Mouse (Mus musculus) hindbrain, embryonic 16.5 days (tissue): ENCODE data around the gene Rps26. TPM values are rescaled to one million over a fixed set of nuclear protein-coding genes. Genes with fewer than 3 reads are reported as not detected.

Experiments used
- ATAC-seq: fragments of 200-750 bp; cut with Nextera tagmentation; 2 replicates; pipeline ENCODE4 v1.8.0; 2017; ENCODE audit warnings: moderate TSS enrichment, moderate library complexity
- H3K27ac ChIP-seq: fragments of 300-500 bp; sonication (generic); 2 replicates; pipeline ENCODE4 v1.5.1; 2014; ENCODE audit warnings: low read depth, mild to moderate bottlenecking, control low read depth, low read length, moderate library complexity
- H3K27me3 ChIP-seq: fragments of 300-500 bp; sonication (generic); replicated peaks from 2 replicates; pipeline ENCODE4 v1.6.1; 2014; ENCODE audit warnings: low read length; ENCODE audit not compliant: control insufficient read depth, insufficient read depth
- H3K36me3 ChIP-seq: fragments of 300-500 bp; sonication (generic); 2 replicates; pipeline ENCODE4 v1.6.1; 2014; ENCODE audit warnings: mild to moderate bottlenecking, low read length, moderate library complexity, mixed read lengths; ENCODE audit not compliant: control insufficient read depth, insufficient read depth
- H3K4me1 ChIP-seq: fragments of 300-500 bp; sonication (generic); 2 replicates; pipeline ENCODE4 v1.6.1; 2014; ENCODE audit warnings: low read depth, low read length; ENCODE audit not compliant: control insufficient read depth, insufficient read depth
- H3K4me2 ChIP-seq: fragments of 300-500 bp; sonication (generic); 2 replicates; pipeline ENCODE4 v1.6.1; 2014; ENCODE audit warnings: mild to moderate bottlenecking, low read length, control low read depth, moderate library complexity
- H3K4me3 ChIP-seq: fragments of 300-500 bp; sonication (generic); 2 replicates; pipeline ENCODE4 v1.5.1; 2014; ENCODE audit warnings: mild to moderate bottlenecking, low read length, control low read depth, moderate library complexity
- H3K9ac ChIP-seq: fragments of 300-500 bp; sonication (generic); 2 replicates; pipeline ENCODE4 v1.6.1; 2014; ENCODE audit warnings: low read depth, mild to moderate bottlenecking, control low read depth, low read length, moderate library complexity
- H3K9me3 ChIP-seq: fragments of 300-500 bp; sonication (generic); 2 replicates; pipeline ENCODE4 v1.6.1; 2014; ENCODE audit warnings: mild to moderate bottlenecking, low read length, moderate library complexity; ENCODE audit not compliant: control insufficient read depth
- WGBS: fragments of 180-500 bp; shearing (Covaris S2); extraction: QIAGEN DNeasy Blood & Tissue Kit; methylation state at CpG from one replicate; pipeline ENCODE4 v1.1.7; 2014; 5-methylcytosine and 5-hydroxymethylcytosine counted together
- microRNA-seq: library from miRNA; unstranded; fragments of <30 nt; microRNA quantifications from one replicate; pipeline ENCODE4, GENCODE M21; 2017
- polyA plus RNA-seq: library from polyadenylated mRNA; unstranded; fragments of >200 nt; fragmentation: Nextera tagmentation; extraction: Ambion mirVana; gene quantifications from 2 replicates; pipeline ENCODE4 v1.2.1, GENCODE M21; 2015

The Rps26 gene
- polyA plus RNA-seq, 1 experiment from 2014 or later: 313 TPM

DNA sequence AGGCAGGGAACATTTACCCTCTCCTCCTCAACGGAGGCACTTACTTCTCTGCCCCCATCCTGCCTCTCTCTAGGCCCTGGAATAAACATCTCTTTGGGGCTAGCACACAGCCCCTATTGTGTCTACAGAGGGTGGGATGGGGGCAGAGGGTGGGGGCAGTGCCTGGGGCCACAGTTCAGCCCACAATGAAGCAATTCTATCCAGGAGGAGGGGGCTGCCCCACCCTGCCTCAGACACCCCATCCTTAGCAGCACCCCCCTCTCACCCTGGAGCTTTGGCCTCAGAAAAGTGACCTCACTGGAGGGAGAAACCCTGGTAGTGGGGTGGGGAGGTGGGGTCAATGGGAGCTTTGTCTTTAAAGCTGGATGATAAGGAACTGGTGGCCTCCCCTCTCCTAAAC, 40.0 kb downstream of the Rps26 start:
- H3K4me2 ChIP-seq: no peak overlapping the region
- no peak for ATAC-seq

DNA sequence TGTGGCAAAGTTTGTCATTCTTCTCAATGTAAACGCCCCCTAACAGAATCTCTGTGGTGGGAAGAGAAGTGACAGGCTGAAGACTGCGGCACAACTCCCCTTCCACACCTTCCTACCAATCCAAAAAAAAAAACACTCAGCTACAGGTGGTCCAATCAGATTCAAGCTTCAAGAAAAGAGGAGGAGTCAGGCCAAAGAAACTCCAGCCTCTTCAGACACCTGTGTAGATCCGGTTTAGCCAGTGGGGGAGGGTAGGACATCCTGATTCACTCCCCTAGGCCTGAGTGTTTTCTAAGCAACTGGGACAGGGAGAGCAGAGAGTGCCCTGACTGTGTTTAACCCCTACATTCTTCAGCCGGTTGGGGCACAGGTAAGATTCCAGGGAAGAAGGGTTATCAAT, 42.2 kb downstream of the Rps26 start:
- H3K9ac ChIP-seq: no peak overlapping the region
- H3K36me3 ChIP-seq: no peaks in the 10 kb centered on the region
- ATAC-seq: no peak
- H3K4me2 ChIP-seq: no peak overlapping the region
- no peaks in the 10 kb centered on the region for H3K9me3 ChIP-seq
- H3K4me1 ChIP-seq: peaks cover 5% of the 10 kb centered on the region
- no peak overlapping the region for H3K27ac ChIP-seq
- 4% methylated on average over 4 of the region's 4 CpGs for WGBS
- no peak overlapping the region for H3K4me3 ChIP-seq
- H3K27me3 ChIP-seq: peaks cover 37% of the 10 kb centered on the region

More for the DNA sequence above, 40.0 kb downstream of the Rps26 start:
- Histone ChIP-seq H3K4me3 (no peak overlapping the region), H3K27ac (no peak overlapping the region), H3K4me1 (peaks cover 9% of the 10 kb centered on the region), H3K9ac (no peak overlapping the region), H3K27me3 (peaks cover 42% of the 10 kb centered on the region), H3K9me3 (no peaks in the 10 kb centered on the region), H3K36me3 (no peaks in the 10 kb centered on the region)
- WGBS: 13% methylated on average over 1 of the region's 1 CpGs

DNA sequence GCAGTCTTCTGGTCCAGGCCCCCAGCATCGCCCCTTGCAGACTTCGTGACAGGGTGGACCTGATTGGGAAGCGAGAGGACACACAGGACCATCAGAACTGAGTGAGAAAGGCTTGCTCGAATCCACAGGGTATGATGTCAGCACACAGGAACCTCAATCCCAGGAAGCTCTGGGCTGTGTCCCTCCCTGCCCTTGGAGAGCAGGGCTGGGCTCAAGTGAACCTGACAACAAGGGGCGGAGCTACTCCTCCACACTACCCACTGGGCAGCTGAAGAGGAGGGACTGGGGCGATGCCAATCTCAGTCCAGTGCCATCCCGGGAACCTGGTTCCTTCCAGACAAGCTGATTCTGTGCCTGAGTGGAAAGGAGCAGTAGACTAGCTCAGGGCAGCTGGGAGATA, 42.9 kb downstream of the Rps26 start:
- H3K9me3 ChIP-seq: no peaks in the 10 kb centered on the region
- no peak overlapping the region for H3K9ac ChIP-seq
- H3K27me3 ChIP-seq: peaks cover 29% of the 10 kb centered on the region
- H3K4me2 ChIP-seq: no peak overlapping the region
- H3K36me3 ChIP-seq: no peaks in the 10 kb centered on the region
- no peak for ATAC-seq
- 24% methylated on average over 7 of the region's 7 CpGs for WGBS
- H3K4me3 ChIP-seq: no peak overlapping the region
- no peaks in the 10 kb centered on the region for H3K4me1 ChIP-seq
- no peak overlapping the region for H3K27ac ChIP-seq

DNA sequence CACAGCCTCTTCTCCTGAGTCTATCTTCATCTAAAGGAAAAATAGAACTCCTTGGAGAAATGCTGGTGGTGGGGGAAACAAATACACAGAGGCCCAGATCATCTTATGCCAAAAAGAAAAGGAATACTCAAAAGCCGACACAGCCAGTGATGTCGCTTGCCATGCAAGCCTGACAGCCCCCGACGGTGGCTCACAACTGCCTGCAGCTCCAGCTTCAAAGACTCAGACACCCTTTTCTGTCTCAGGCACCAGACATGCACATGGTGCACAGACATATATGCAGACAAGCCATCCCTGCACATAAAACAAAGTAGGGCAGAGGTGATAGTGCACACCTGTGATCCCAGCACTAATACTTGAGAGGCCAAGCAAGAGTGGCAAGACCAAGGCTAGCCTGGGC, 46.8 kb downstream of the Rps26 start:
- H3K27ac ChIP-seq: no peak overlapping the region
- H3K27me3 ChIP-seq: peaks cover 4% of the 10 kb centered on the region; the same call in 1 of the 2 replicates
- 82% methylated on average over 4 of the region's 4 CpGs for WGBS
- H3K4me2 ChIP-seq: no peak overlapping the region
- H3K9ac ChIP-seq: no peak overlapping the region
- H3K36me3 ChIP-seq: no peaks in the 10 kb centered on the region
- no peak for ATAC-seq
- H3K9me3 ChIP-seq: no peaks in the 10 kb centered on the region
- no peaks in the 10 kb centered on the region for H3K4me1 ChIP-seq
- no peak overlapping the region for H3K4me3 ChIP-seq

DNA sequence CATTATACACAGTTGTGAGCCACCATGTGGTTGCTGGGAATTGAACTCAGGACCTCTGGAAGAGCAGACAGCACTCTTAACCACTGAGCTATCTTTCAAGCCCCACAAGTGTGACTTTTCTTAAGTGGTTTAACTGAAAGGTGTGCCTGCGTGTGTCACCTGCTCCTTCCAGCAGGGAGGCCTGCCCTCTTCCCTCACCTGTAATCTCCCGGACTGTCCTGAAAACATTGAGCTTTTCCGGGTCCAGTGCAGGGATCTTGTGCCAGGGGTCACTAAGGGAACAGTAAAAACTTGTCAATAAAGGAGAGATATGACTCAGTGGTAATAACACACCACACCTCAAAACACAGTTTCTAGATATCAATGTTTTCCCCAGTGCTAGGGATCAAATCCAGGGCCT, 47.2 kb downstream of the Rps26 start:
- H3K36me3 ChIP-seq: no peaks in the 10 kb centered on the region
- 86% methylated on average over 3 of the region's 3 CpGs for WGBS
- ATAC-seq: no peak

DNA sequence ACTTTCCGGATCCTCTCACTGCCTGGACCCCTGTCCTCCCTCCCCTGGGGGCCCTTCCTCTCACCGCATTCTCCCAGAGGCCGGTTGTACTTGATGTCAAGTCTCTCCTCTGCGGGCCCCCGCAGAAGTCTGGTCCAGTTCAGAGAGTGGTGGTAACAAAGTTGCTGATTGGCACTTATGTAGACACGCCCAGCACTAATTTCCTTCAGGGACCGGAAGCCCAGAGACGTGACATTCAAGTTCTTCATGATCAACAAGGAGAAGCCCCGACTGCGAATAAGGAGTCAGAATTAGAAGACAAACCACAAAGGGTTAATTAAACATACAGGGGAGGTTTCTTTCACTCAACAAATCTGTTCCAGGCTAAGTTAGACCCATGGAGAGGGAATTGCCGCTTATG, 48.2 kb downstream of the Rps26 start:
- H3K36me3 ChIP-seq: no peaks in the 10 kb centered on the region
- no peaks in the 10 kb centered on the region for H3K27me3 ChIP-seq
- ATAC-seq: no peak
- no peaks in the 10 kb centered on the region for H3K9me3 ChIP-seq
- 82% methylated on average over 11 of the region's 11 CpGs for WGBS
- H3K4me2 ChIP-seq: no peak overlapping the region
- no peak overlapping the region for H3K9ac ChIP-seq
- no peak overlapping the region for H3K27ac ChIP-seq
- no peaks in the 10 kb centered on the region for H3K4me1 ChIP-seq
- H3K4me3 ChIP-seq: no peak overlapping the region

More for the DNA sequence above, 47.2 kb downstream of the Rps26 start:
- Histone ChIP-seq H3K9ac (no peak overlapping the region), H3K4me2 (no peak overlapping the region), H3K9me3 (no peaks in the 10 kb centered on the region), H3K27ac (no peak overlapping the region), H3K4me1 (no peaks in the 10 kb centered on the region), H3K4me3 (no peak overlapping the region), H3K27me3 (peaks cover 1% of the 10 kb centered on the region; the same call in 1 of the 2 replicates)

DNA sequence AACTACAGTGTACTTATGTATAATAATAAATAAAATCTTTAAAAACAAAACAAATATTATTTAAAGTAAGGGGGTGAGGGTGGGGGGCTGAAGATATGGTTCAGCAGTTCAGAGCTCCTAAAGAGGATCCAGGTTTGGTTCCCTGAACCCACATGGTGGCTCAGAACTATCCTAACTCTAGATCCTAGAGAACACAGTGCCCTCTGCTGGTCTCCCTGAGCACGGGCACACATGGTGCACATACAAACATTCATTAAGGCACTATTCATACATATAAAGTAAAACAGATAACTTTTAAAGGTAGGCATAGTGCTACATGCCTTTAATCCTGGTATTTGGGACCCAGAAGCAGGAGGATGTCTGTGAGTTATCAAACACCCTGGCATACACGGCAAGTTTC, 51.5 kb downstream of the Rps26 start:
- no peaks in the 10 kb centered on the region for H3K4me1 ChIP-seq
- no peak overlapping the region for H3K4me2 ChIP-seq
- ATAC-seq: no peak
- no peaks in the 10 kb centered on the region for H3K36me3 ChIP-seq
- H3K4me3 ChIP-seq: no peak overlapping the region
- 94% methylated on average over 2 of the region's 2 CpGs for WGBS
- no peak overlapping the region for H3K9ac ChIP-seq
- H3K27me3 ChIP-seq: no peaks in the 10 kb centered on the region
- no peak overlapping the region for H3K27ac ChIP-seq
- H3K9me3 ChIP-seq: no peaks in the 10 kb centered on the region

Small RNAs within 50 kb of the gene (microRNA-seq; reads per million reads assigned to microRNA genes)
- not detected for gene Mir6917

Other genes starting within 250 kb of the Rps26 start
- 9.9 and 12.1 TPM in 2 replicates for gene Ankrd52, start 249.6 kb downstream of the Rps26 start, polyA plus RNA-seq
- 0.36 and 0.41 TPM in 2 replicates for gene Slc39a5, start 225.5 kb downstream of the Rps26 start, polyA plus RNA-seq
- 126 and 150 TPM in 2 replicates for gene Nabp2, start 215.3 kb downstream of the Rps26 start, polyA plus RNA-seq
- 96.7 and 98.3 TPM in 2 replicates for gene Rnf41, start 215.1 kb downstream of the Rps26 start, polyA plus RNA-seq
- 136 and 168 TPM in 2 replicates for gene Smarcc2, start 167.5 kb downstream of the Rps26 start, polyA plus RNA-seq
- gene Myl6, start 132.6 kb downstream of the Rps26 start, polyA plus RNA-seq: 946 and 1,028 TPM in 2 replicates
- gene Myl6b, start 128.1 kb downstream of the Rps26 start, polyA plus RNA-seq: 6.7 and 7.1 TPM in 2 replicates
- gene Esyt1, start 100.9 kb downstream of the Rps26 start, polyA plus RNA-seq: 13.5 and 16.6 TPM in 2 replicates
- gene Zc3h10, start 79.0 kb downstream of the Rps26 start, polyA plus RNA-seq: 16.7 and 17.0 TPM in 2 replicates
- gene Rpl41, start 77.4 kb downstream of the Rps26 start, polyA plus RNA-seq: 2,004 and 2,091 TPM in 2 replicates
- 128 and 130 TPM in 2 replicates for gene Pa2g4, start 60.8 kb downstream of the Rps26 start, polyA plus RNA-seq
- gene Erbb3, start 37.1 kb downstream of the Rps26 start, polyA plus RNA-seq: 1.3 and 1.6 TPM in 2 replicates
- gene Ikzf4, start 19.2 kb upstream of the Rps26 start, polyA plus RNA-seq: 15.3 and 18.9 TPM in 2 replicates
- 14.9 and 16.1 TPM in 2 replicates for gene Suox, start 47.3 kb upstream of the Rps26 start, polyA plus RNA-seq
- 118 and 130 TPM in 2 replicates for gene Rab5b, start 69.5 kb upstream of the Rps26 start, polyA plus RNA-seq
- gene Pmel, start 77.4 kb upstream of the Rps26 start, polyA plus RNA-seq: 0.83 and 0.97 TPM in 2 replicates
- 18.3 and 24.2 TPM in 2 replicates for gene Cdk2, start 78.3 kb upstream of the Rps26 start, polyA plus RNA-seq
- gene Dgka, start 118.1 kb upstream of the Rps26 start, polyA plus RNA-seq: 7.4 and 8.8 TPM in 2 replicates
- 40.8 and 46.3 TPM in 2 replicates for gene Pym1, start 121.1 kb upstream of the Rps26 start, polyA plus RNA-seq
- 0.45 and 0.74 TPM in 2 replicates for gene Mmp19, start 164.2 kb upstream of the Rps26 start, polyA plus RNA-seq
- gene Dnajc14, start 177.3 kb upstream of the Rps26 start, polyA plus RNA-seq: 49.6 and 53.2 TPM in 2 replicates
- gene Tmem198b, start 177.6 kb upstream of the Rps26 start, polyA plus RNA-seq: 19.6 and 20.4 TPM in 2 replicates
- gene Sarnp, start 190.6 kb upstream of the Rps26 start, polyA plus RNA-seq: 137 and 142 TPM in 2 replicates
- gene Ormdl2, start 194.9 kb upstream of the Rps26 start, polyA plus RNA-seq: 23.6 and 27.6 TPM in 2 replicates